Mouse (Mus musculus) cerebellum, postnatal 14 days (tissue): ENCODE measurements at regions not wholly inside any gene's neighbourhood (a gene's known extent, or its start where the extent isn't known, plus 50 kb on each side); places are given as distances from the start of the nearest gene placed in this dataset.

ENCODE experiments used
- DNase-seq, 2 experiments: peaks; one replicate each; pipeline ENCODE4 v3.0.0; 2021; ENCODE audit warnings: mixed read lengths in 2 of 2

GRCm38 (mm10) chr1:119115106-119115674 is 61.8 kb upstream of the Gli2 start:
- no peak for DNase-seq

GRCm38 (mm10) chr1:119108578-119108977 is 55.2 kb upstream of the Gli2 start:
- DNase-seq = no peak

GRCm38 (mm10) chr1:119106246-119106975 is 53.0 kb upstream of the Gli2 start:
- no peak for DNase-seq
